ENCODE assay signal across 8 mouse cellular contexts in genomic region chr12:111693341-111694270, GRCm38 (mm10). TPM values are rescaled to one million over a fixed set of nuclear protein-coding genes. Genes with fewer than 3 reads are reported as not detected.
A peak's percentile ranks its signal among the peaks of the same experiment; 100 is the strongest.
DNase-seq lines count a peak whose midpoint lies in the region; ATAC-seq and TF ChIP-seq lines count a peak whose summit lies in the region.

No protein-coding gene starts in this region.

- peaks cover 55% of the 10 kb centered on the region for H3K4me1 ChIP-seq in E14TG2a.4 (replicated peaks; ENCODE audit: low read depth, low read length)
- H3K4me1 ChIP-seq in embryonic facial prominence, embryonic 14.5 days (ENCODE audit: control insufficient read depth, insufficient read depth, low read length) = peaks cover 23% of the 10 kb centered on the region
- peaks cover 37% of the 10 kb centered on the region for H3K4me1 ChIP-seq in kidney, embryonic 16.5 days (ENCODE audit: insufficient read depth, low read length)
- H3K4me1 ChIP-seq in liver, embryonic 16.5 days (ENCODE audit: control insufficient read depth, low read depth, low read length) = peaks cover 14% of the 10 kb centered on the region

- ATAC-seq in embryonic facial prominence, embryonic 14.5 days (ENCODE audit: low read depth) = peak; percentile 79
- ATAC-seq in kidney, embryonic 16.5 days (ENCODE audit: low FRiP score, low TSS enrichment) = peak; percentile 46
- ATAC-seq in liver, embryonic 16.5 days (ENCODE audit: low read depth) = peak; percentile 2; the same call in 1 of the 2 replicates

- peak overlapping the region; percentile 62 for H3K4me3 ChIP-seq in E14TG2a.4 (replicated peaks; ENCODE audit: low read length)
- no peak overlapping the region for H3K4me3 ChIP-seq in embryonic facial prominence, embryonic 14.5 days (ENCODE audit: low read depth, low read length)
- no peak overlapping the region for H3K4me3 ChIP-seq in kidney, embryonic 16.5 days (ENCODE audit: low read length)
- no peak overlapping the region for H3K4me3 ChIP-seq in liver, embryonic 16.5 days (ENCODE audit: low read depth, low read length)

- H3K9me3 ChIP-seq in E14TG2a.4 (ENCODE audit: low read length) = no peaks in the 10 kb centered on the region
- H3K9me3 ChIP-seq in embryonic facial prominence, embryonic 14.5 days (ENCODE audit: control insufficient read depth, low read length) = no peaks in the 10 kb centered on the region
- no peaks in the 10 kb centered on the region for H3K9me3 ChIP-seq in kidney, embryonic 16.5 days (ENCODE audit: low read length)
- no peaks in the 10 kb centered on the region for H3K9me3 ChIP-seq in liver, embryonic 16.5 days (replicated peaks; ENCODE audit: control insufficient read depth, low read length)

- peak; percentile 79 for DNase-seq in cerebellum, adult 11-12 months
- DNase-seq in cerebellum, adult 11 months = no peak
- peak; percentile 88 for DNase-seq in embryonic facial prominence, embryonic 14.5 days (ENCODE audit: low spot score)
- peak; percentile 69 for DNase-seq in right cerebral cortex, postnatal 4 days
- no peak for DNase-seq in ovary, postnatal 14 days (ENCODE audit: low spot score)

- no peak for TF ChIP-seq CTCF in E14TG2a.4 (conservative IDR thresholded peaks at IDR 0.05; ENCODE audit: low read length)

- 31% methylated on average over 17 of the region's 18 CpGs for WGBS in embryonic facial prominence, embryonic 14.5 days
- WGBS in kidney, embryonic 16.5 days = 29% methylated on average over 18 of the region's 18 CpGs
- 43% methylated on average over 18 of the region's 18 CpGs for WGBS in liver, embryonic 16.5 days (ENCODE audit: insufficient replicate concordance)

- H3K9ac ChIP-seq in embryonic facial prominence, embryonic 14.5 days (ENCODE audit: low read depth, low read length) = peak overlapping the region; percentile 51
- H3K9ac ChIP-seq in kidney, embryonic 16.5 days (replicated peaks; ENCODE audit: low read length) = peak overlapping the region; percentile 59
- no peak overlapping the region for H3K9ac ChIP-seq in liver, embryonic 16.5 days (ENCODE audit: low read depth, low read length)

- H3K27me3 ChIP-seq in E14TG2a.4 (ENCODE audit: insufficient read depth, low read length) = peaks cover 14% of the 10 kb centered on the region
- H3K27me3 ChIP-seq in embryonic facial prominence, embryonic 14.5 days (replicated peaks; ENCODE audit: control insufficient read depth, insufficient read depth, low read length) = no peaks in the 10 kb centered on the region
- no peaks in the 10 kb centered on the region for H3K27me3 ChIP-seq in kidney, embryonic 16.5 days (ENCODE audit: insufficient read depth, low read length)
- H3K27me3 ChIP-seq in liver, embryonic 16.5 days (ENCODE audit: control insufficient read depth, insufficient read depth, low read depth, low read length) = no peaks in the 10 kb centered on the region

- H3K36me3 ChIP-seq in E14TG2a.4 (ENCODE audit: insufficient read depth, low read length) = no peaks in the 10 kb centered on the region
- no peaks in the 10 kb centered on the region for H3K36me3 ChIP-seq in embryonic facial prominence, embryonic 14.5 days (ENCODE audit: control insufficient read depth, insufficient read depth, low read length)
- H3K36me3 ChIP-seq in kidney, embryonic 16.5 days (ENCODE audit: insufficient read depth, low read length) = no peaks in the 10 kb centered on the region
- no peaks in the 10 kb centered on the region for H3K36me3 ChIP-seq in liver, embryonic 16.5 days (ENCODE audit: control insufficient read depth, insufficient read depth)

- peak overlapping the region; percentile 38 for H3K4me2 ChIP-seq in embryonic facial prominence, embryonic 14.5 days (ENCODE audit: low read depth, low read length)
- peak overlapping the region; percentile 28; the same call in 1 of the 2 replicates for H3K4me2 ChIP-seq in kidney, embryonic 16.5 days (replicated peaks; ENCODE audit: low read depth, low read length)
- H3K4me2 ChIP-seq in liver, embryonic 16.5 days (ENCODE audit: low read depth, low read length) = no peak overlapping the region

- H3K27ac ChIP-seq in embryonic facial prominence, embryonic 14.5 days (replicated peaks; ENCODE audit: low read depth, low read length) = peak overlapping the region; percentile 66
- peak overlapping the region; percentile 78 for H3K27ac ChIP-seq in kidney, embryonic 16.5 days (ENCODE audit: low read length)
- 0 out of 2 replicates have a peak overlapping the region, but pooled peaks have one; percentile 15 for H3K27ac ChIP-seq in liver, embryonic 16.5 days (ENCODE audit: low read length)

RNA-seq across cellular contexts. Expression of gene Trmt61a, which starts 15.7 kb away (rescaled TPM):
- 5.8 and 7.9 TPM in 2 replicates for polyA plus RNA-seq in embryonic facial prominence, embryonic 14.5 days (2014; fragmentation: Nextera tagmentation; extraction: Ambion mirVana)
- polyA plus RNA-seq in kidney, embryonic 16.5 days (2015; fragmentation: Nextera tagmentation; extraction: Ambion mirVana) = 11.6 and 12.2 TPM in 2 replicates
- 3.7 and 4.6 TPM in 2 replicates for polyA plus RNA-seq in liver, embryonic 16.5 days (2015; fragmentation: Nextera tagmentation; extraction: Ambion mirVana)

RNA-seq across cellular contexts. Expression of gene Bag5, which starts 19.5 kb away (rescaled TPM):
- 59.0 and 61.5 TPM in 2 replicates for polyA plus RNA-seq in embryonic facial prominence, embryonic 14.5 days (2014; fragmentation: Nextera tagmentation; extraction: Ambion mirVana)
- 52.0 and 59.5 TPM in 2 replicates for polyA plus RNA-seq in kidney, embryonic 16.5 days (2015; fragmentation: Nextera tagmentation; extraction: Ambion mirVana)
- polyA plus RNA-seq in liver, embryonic 16.5 days (2015; fragmentation: Nextera tagmentation; extraction: Ambion mirVana) = 14.1 and 14.4 TPM in 2 replicates

RNA-seq across cellular contexts. Expression of gene Apopt1, which starts 19.5 kb away (rescaled TPM):
- 46.6 and 48.0 TPM in 2 replicates for polyA plus RNA-seq in embryonic facial prominence, embryonic 14.5 days (2014; fragmentation: Nextera tagmentation; extraction: Ambion mirVana)
- 54.8 TPM in 2 replicates for polyA plus RNA-seq in kidney, embryonic 16.5 days (2015; fragmentation: Nextera tagmentation; extraction: Ambion mirVana)
- 17.5 TPM in 2 replicates for polyA plus RNA-seq in liver, embryonic 16.5 days (2015; fragmentation: Nextera tagmentation; extraction: Ambion mirVana)

RNA-seq across cellular contexts. Expression of gene Ckb, which starts 21.5 kb away (rescaled TPM):
- polyA plus RNA-seq in embryonic facial prominence, embryonic 14.5 days (2014; fragmentation: Nextera tagmentation; extraction: Ambion mirVana) = 206 and 208 TPM in 2 replicates
- 134 and 188 TPM in 2 replicates for polyA plus RNA-seq in kidney, embryonic 16.5 days (2015; fragmentation: Nextera tagmentation; extraction: Ambion mirVana)
- polyA plus RNA-seq in liver, embryonic 16.5 days (2015; fragmentation: Nextera tagmentation; extraction: Ambion mirVana) = 39.2 and 44.8 TPM in 2 replicates

Comparison
In these comparisons a context has a peak if more than half of its experiments do, and no peak if none do; other contexts are left out.
1. DNase-seq: peak in cerebellum, adult 11-12 months (single experiment), embryonic facial prominence, embryonic 14.5 days (single experiment) and right cerebral cortex, postnatal 4 days (single experiment); none in cerebellum, adult 11 months (single experiment) and ovary, postnatal 14 days (single experiment).
2. ATAC-seq: peak in every context shown above with its lines; median percentile 79 in embryonic facial prominence, embryonic 14.5 days; 46 in kidney, embryonic 16.5 days; 2 in liver, embryonic 16.5 days.
3. H3K27ac ChIP-seq: peak in every context shown above with its lines; median percentile 78 in kidney, embryonic 16.5 days; 66 in embryonic facial prominence, embryonic 14.5 days; 15 in liver, embryonic 16.5 days.